Mouse (Mus musculus) adipose tissue, adult 10 weeks (tissue): Measurements from ENCODE around the gene Lbx2. TPM values are rescaled to one million over a fixed set of nuclear protein-coding genes. Genes with fewer than 3 reads are reported as not detected.

ENCODE experiments used
- polyA plus RNA-seq: library from polyadenylated mRNA; stranded (reverse); fragments of 350-450 nt; fragmentation: Illumina TruSeq; extraction: RNeasy Lipid Tissue Mini Kit (QIAGEN cat#74804); gene quantifications from one replicate; pipeline ENCODE4 v1.2.3, GENCODE M21; 2014; ENCODE audit warnings: low read depth, low replicate concordance

The Lbx2 gene
- polyA plus RNA-seq = 1.5 TPM

GRCm38 (mm10) chr6:83086121-83087035 lies at the start of gene Lbx2:
TSS of gene Lbx2 (plus strand) at chr6:83086367.

GRCm38 (mm10) chr6:83054074-83054851 lies 31.9 kb upstream of the Lbx2 start, which contains the start of gene Aup1:
TSS of gene Aup1 (plus strand) at chr6:83054521.

DNA sequence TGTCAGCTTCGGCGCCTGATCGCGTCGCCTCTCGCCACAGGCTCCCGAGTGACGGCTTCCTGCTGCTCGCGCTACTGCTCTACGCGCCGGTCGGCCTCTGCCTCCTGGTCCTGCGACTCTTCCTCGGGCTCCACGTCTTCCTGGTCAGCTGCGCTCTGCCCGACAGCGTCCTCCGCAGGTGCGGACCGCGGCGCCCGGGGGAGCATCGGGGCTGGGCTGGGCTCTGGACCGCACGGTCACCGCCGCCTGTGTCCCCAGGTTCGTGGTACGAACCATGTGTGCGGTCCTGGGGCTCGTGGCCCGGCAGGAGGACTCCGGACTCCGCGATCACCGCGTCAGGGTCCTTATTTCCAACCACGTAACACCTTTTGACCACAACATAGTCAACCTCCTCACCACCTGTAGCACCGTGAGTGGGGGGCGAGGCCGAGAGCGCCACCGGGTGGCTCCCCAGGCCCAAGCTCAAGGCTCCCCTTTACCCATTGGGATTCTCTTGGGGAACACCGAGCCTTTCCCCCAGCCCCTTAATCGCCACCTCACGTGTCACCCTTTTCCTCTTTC lies 31.2 kb upstream of the Lbx2 start, which contains the start of gene Htra2:
Htra2 (minus strand) TSS at position 403 of the 561 bp plus-strand sequence.

DNA sequence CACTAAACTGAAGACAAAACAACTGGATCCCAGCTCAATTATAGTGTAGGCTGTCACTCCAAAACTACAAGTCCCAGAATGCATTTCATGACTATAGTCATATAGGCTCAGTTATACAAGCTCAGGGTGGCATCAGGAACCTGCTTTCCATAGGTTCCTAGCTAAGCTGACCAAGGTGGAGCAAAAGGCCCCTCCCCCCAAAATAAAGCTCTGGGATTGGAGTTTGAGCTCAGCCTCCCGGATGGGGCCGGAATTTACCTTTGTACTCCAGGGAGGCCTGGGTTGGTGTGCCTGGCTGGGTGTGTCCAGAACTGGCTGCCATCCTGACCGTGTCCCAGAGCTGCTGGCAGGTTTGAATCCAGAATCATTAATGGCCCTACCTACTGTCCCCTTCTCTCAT lies 28.4 kb upstream of the Lbx2 start, which contains the start of gene Dqx1:
Dqx1 (plus strand) TSS at position 55 of the 400 bp plus-strand sequence.

GRCm38 (mm10) chr6:83070247-83070310 lies 16.1 kb upstream of the Lbx2 start, which contains the start of gene Tlx2:
TSS of gene Tlx2 (minus strand) at chr6:83070293.

GRCm38 (mm10) chr6:83077630-83078323 lies 8.4 kb upstream of the Lbx2 start, which contains the start of gene Pcgf1:
TSS of gene Pcgf1 (plus strand) at chr6:83077869.

GRCm38 (mm10) chr6:83101316-83101687 lies 15.1 kb downstream of the Lbx2 start, which contains the start of the genes Ccdc142 and Gm42688:
TSS of gene Ccdc142 (plus strand) at chr6:83101601.
TSS of gene Gm42688 (plus strand) at chr6:83101617.

DNA sequence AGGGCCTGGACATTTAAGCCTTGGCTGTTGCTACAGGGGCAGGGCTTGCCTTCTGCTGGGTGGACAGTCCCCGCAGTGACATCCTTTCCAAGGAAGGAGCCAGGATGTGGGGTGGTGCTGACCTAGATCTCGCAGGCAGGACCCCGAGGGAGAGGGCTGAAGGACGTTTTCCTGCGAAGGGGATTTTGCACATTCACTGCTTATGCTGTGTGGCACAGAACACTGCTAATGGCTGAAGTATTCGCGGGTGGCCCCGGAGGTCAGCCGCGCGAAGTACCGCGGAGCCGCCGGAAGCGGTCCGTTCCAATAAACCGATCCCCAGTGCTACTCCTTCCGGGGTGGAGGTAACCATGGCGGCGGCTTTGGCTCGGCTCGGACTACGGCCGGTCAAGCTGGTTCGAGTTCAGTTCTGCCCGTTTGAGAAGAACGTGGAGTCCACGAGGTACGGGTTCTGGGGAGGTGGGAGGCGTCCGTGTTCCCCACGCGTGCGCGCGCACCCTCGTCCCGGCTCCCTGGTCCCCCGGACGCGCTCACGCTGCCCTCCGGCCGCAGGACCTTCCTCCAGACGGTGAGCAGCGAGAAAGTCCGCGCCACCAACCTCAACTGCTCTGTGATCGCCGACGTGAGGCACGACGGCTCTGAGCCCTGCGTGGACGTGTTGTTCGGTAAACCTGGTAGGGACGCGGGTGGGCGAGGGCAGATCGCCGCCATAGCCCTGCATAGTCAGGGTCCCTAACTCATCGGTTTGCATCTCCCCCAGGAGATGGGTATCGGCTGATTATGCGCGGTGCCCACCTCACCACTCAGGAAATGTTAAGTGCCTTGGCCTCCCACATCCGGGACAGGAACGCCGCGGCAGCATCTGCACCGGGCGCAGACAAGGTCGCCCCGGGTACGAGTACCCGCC lies 22.8 kb downstream of the Lbx2 start, which contains the start of gene Mrpl53:
Mrpl53 (plus strand) TSS at position 279 of the 907 bp plus-strand sequence.

GRCm38 (mm10) chr6:83115011-83115671 lies 29.0 kb downstream of the Lbx2 start, which contains the start of gene Mogs:
TSS of gene Mogs (plus strand) at chr6:83115496.

DNA sequence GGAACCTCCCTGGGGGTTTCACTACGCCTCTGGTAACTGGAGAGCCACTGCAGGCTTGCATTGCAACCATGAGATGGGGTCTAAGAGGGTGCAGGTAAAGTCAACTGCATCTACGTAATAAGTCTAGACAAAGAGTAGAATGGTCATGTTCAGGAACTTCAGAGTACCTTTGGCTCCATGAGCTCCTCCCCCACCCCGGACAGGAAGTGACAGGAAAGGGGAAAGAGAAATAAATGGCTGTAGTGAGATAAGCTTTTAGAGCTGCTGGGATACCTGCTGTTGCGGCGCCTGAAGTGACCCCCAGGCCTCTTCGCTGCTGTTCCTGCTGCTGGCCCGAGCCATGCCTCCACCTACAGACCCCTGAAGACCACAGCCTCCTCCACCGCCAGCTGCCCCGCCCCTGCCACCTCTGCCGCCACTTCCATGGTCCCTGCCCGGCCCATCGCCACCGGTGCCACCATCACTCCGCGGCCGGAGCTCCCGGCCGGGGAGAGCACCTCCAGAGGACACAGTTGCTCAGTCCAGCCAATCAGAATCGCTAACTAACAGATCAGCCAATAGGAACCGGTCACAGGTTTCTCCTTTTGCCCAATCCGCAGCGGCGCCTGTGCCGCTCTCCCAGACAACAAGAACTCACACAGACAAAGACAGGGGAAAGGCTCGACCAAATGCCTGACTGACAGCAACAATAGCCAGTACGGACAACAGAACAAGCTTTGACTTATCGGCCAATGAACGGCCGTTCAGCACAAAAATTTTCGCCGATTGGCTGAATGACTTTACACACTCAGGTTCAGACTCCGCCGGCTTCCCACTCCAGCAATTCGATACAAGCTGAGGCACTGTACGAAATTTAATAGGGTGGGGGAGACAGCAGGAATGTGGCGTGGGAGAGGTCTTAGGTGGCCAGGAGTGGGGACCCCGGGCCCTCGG lies 35.0 kb downstream of the Lbx2 start, which contains the start of gene Wbp1:
Wbp1 (minus strand) TSS at position 630 of the 933 bp plus-strand sequence.

GRCm38 (mm10) chr6:83125331-83125730 lies 39.2 kb downstream of the Lbx2 start, which contains the start of gene Ino80b:
TSS of gene Ino80b (minus strand) at chr6:83125431.

DNA sequence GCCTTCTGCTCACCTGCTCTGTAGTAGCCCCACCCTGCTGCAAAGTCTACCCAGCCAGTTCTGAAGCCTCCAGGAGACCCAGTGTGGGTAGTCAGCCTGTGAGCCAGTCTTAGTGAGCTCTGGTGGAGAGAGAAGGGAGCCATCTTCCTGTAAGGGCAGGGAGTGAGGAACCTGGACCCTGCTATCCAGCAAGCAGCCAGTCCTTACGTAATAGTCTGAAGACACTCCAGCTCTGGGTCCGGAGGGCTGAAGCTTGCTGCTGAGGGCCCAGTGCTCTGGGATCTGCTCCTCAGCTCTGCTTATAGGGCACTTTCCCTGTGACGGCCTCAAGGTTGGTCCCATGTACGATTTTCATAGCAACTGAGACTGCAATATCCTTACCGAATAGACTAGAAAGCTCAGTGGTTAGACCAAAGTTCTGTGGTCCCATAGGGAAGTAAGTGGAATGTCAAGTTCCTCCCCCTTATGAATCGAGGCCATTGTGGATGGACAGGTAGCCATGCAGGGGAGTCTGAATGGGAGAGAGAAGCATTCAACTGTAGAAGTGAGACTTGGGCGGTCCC lies 48.9 kb downstream of the Lbx2 start, which contains the start of gene Rtkn:
Rtkn (plus strand) TSS at position 513 of the 563 bp plus-strand sequence.

Other genes with a start within 250 kb of the Lbx2 start
- 0.48 TPM for gene Sema4f, start 146.6 kb upstream of the Lbx2 start, polyA plus RNA-seq
- 4.6 TPM for gene M1ap, start 139.5 kb upstream of the Lbx2 start, polyA plus RNA-seq
- 25.7 TPM for gene Dok1, start 52.9 kb upstream of the Lbx2 start, polyA plus RNA-seq
- gene Loxl3, start 52.2 kb upstream of the Lbx2 start, polyA plus RNA-seq = 11.2 TPM
- gene Aup1, start 31.8 kb upstream of the Lbx2 start, polyA plus RNA-seq = 147 TPM
- gene Htra2, start 31.1 kb upstream of the Lbx2 start, polyA plus RNA-seq = 32.7 TPM
- gene Dqx1, start 28.5 kb upstream of the Lbx2 start, polyA plus RNA-seq = 1.6 TPM
- gene Tlx2, start 16.1 kb upstream of the Lbx2 start, polyA plus RNA-seq = not detected
- 14.9 TPM for gene Pcgf1, start 8.5 kb upstream of the Lbx2 start, polyA plus RNA-seq
- 3.6 TPM for gene Ccdc142, start 15.2 kb downstream of the Lbx2 start, polyA plus RNA-seq
- 3.8 TPM for gene Gm42688, start 15.2 kb downstream of the Lbx2 start, polyA plus RNA-seq
- 73.1 TPM for gene Mrpl53, start 22.7 kb downstream of the Lbx2 start, polyA plus RNA-seq
- 34.0 TPM for gene Mogs, start 29.1 kb downstream of the Lbx2 start, polyA plus RNA-seq
- 99.3 TPM for gene Wbp1, start 35.2 kb downstream of the Lbx2 start, polyA plus RNA-seq
- gene Ino80b, start 39.1 kb downstream of the Lbx2 start, polyA plus RNA-seq = 26.8 TPM
- gene Rtkn, start 49.1 kb downstream of the Lbx2 start, polyA plus RNA-seq = 21.8 TPM
- gene Wdr54, start 70.0 kb downstream of the Lbx2 start, polyA plus RNA-seq = 3.0 TPM
- gene 1700003E16Rik, start 70.0 kb downstream of the Lbx2 start, polyA plus RNA-seq = 14.5 TPM
- gene Dctn1, start 79.6 kb downstream of the Lbx2 start, polyA plus RNA-seq = 74.4 TPM
- gene Slc4a5, start 133.5 kb downstream of the Lbx2 start, polyA plus RNA-seq = 1.2 TPM
- 87.5 TPM for gene Mthfd2, start 239.5 kb downstream of the Lbx2 start, polyA plus RNA-seq
- gene Mob1a, start 239.6 kb downstream of the Lbx2 start, polyA plus RNA-seq = 79.4 TPM